Mouse (Mus musculus) ovary, postnatal 14 days (tissue): ENCODE results near the gene Clasp1.
A peak's percentile ranks its signal among the peaks of the same experiment; 100 is the strongest.

Experiments
- DNase-seq: peaks from one replicate; pipeline ENCODE4 v3.0.0; 2022; ENCODE audit warnings: low spot score

Gene Clasp1

DNA sequence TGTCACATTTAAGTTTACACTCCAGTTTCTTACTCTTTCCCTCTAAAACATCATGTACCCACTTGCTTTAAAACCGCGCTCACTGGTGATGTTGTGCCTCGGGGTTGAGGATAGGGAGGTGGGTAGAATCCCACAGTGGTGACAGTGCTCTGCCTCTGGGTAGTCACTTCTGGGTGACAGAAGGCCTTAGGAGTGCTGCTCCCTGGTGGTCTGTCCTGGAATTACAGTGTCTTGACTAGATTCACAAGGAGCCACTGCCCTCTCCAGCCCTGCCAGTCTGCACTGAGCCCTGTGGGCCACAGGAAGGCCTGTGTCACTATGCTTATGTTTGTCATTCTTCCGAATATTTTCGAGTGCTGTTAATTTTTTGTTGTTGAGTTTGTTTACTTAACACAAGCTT is 109.5 kb downstream of the Clasp1 start:
- DNase-seq, result peak; percentile 66

DNA sequence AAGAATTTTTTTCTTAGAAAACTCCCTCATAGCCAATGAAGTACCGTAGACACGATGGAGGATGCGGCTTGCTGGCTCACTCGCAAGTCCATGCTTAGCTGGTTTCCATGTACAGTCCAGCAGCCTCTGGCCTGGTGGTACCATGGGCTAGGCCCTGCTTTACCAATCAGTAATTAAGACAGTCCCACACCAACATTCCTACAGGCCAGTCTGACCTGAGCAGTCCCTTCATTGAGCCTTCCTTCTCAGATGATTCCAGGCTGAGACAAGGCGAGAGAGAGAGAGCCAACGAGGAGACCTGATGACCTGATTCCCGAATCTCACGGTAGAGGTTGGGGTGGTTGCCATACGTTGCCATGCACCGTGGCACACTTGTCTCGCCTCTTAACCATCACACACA is 111.7 kb downstream of the Clasp1 start:
- DNase-seq, result no peak

DNA sequence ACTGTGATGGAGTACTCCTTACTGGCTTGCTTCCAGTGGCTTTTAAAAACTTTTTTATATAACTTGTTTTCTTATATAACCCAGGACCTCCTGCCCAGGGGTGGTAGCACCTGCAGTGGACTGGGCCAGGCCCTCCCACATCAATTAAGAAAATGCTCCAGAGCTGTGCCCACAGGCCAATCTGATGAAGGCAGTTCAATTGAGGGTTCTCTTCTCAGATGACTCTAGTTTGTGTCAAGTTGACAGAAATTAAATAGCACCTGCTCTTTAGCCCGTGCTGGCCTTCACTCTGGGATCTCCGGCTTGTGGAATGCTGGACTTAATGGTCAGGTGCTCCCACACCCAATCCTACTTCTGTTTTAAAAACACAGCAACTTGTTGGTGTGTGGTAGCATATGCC is 112.8 kb downstream of the Clasp1 start:
- no peak for DNase-seq

DNA sequence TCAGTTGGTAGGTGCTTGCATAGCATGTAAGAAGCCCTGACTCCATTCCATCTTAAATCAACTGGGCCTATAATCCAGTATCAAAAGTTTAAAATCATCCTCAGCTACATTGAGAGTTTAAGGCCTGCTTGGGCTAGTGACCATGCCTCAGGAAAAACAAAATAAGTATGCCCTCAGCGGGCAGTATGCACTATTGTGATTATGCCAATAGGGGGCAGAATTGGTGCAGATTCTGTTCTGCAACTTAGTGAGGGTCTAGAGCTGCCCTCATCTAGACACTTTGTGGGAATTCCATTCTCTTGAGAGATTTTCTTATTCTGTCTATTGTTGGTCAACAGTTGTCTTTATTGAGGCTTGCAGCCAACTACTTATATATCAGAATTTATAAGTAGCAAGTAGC is 116.9 kb downstream of the Clasp1 start:
- no peak for DNase-seq

DNA sequence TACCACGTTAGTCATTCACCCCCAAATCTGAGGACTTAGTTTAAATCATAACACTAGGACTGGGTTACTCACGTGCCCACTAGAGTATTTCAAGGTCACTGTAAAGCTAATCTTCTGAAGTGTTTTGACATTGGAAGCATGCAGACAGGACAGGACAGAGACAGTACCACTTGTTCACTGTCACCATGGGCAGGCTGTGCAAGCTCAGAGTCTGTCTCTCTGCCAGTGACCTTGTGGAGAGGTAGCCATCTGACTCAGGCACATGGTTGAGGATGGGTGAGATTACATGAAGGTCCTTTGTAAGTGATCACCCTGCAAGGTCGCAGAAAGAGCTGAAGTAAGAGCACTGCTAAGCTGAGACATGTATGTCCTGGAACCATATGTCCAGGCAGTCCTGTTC is 122.1 kb downstream of the Clasp1 start:
- DNase-seq, result no peak

DNA sequence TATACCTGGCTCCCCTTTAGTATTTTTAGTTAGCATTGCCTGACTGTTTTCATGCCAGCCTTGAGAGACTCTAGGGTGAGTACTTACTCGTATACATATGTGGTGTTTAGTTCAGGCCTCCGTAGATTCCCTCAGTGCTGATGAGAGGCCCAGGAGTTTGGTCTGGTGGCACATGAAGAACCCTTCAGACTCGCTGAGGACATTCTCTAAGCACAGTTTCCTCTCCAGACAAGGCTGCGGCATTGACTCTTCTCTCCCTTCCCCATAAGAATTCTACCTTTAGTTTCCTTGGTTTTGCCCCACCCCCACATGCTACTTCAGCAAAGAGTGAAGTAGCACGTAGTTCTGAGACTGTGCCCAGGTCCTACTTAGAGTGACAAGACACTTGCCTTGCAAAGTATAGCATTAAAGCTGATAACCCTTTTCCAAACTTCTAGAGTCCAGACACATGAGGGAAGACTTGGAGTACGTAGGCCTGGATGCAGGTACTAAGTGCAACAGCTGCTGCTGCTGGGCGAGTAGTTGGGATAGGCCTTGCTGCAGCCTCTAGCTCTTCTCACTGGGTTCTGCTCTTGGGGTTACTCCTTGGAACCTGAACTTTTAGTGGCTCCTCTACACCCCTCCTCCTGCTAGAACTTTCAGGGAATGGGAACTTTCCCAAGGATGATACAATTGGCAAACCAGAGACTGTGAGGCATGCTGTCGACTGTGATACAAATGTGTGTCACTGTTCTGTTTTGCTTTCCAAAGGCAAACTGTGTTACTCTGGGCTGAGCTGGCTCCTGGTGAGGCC is 123.1 kb downstream of the Clasp1 start:
- DNase-seq, result no peak

DNA sequence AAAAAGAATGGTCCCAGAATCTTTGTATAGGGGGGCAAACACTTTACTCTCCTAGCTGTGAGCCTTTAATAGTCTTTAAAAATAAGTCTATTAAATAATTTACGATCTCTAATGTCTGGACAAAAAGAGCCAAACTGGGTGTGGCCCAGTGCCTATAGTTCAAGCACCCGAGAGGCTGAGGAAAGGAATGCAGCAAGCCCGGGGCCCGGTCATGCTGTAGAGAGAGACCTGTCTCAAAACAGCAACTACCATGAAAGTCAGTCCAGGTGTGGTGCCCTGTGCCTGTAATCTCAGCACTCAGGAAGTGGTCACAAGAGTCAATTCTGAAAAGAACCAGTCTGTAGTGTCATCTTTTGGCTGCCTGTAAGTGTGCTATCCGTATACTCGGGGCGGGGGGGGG is 127.4 kb downstream of the Clasp1 start:
- DNase-seq, result no peak

DNA sequence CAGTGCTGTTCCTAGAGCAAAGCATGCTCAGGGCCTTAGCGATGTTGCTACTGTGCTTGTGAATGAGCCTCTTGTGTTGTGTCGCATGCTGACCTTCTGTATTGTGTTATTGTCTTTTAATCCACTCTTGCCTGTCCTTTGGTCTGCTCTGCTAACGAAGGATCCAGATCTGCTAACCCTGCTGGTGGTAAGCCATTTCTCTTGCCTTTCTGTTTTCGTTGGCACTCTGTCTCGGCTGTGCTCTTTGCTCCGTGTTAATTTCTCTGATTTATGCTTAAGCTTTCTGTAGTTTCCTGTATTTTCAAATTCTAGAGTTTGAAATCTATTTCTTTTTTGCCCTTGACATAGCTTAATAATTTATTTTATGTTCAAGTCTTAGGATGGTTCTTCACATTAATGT is 134.3 kb downstream of the Clasp1 start:
- DNase-seq, result no peak

DNA sequence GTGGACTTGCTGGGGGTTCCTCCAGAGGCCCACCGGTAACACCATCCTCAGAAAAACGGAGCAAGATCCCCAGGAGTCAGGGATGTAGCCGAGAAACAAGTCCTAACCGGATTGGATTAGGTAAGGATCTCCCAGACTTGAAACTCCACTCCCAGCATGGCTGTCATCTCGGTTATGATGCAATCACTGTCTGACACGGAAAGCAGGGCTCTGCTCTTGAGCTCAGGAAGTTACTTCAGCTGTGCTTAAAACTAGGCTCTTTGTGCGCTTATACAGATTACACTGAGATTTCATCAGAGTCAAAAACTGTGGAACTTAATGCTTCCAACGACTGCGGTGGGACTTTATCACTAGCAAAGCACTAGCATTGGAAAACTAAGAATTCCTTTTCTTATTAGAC is 136.5 kb downstream of the Clasp1 start:
- DNase-seq, result no peak

DNA sequence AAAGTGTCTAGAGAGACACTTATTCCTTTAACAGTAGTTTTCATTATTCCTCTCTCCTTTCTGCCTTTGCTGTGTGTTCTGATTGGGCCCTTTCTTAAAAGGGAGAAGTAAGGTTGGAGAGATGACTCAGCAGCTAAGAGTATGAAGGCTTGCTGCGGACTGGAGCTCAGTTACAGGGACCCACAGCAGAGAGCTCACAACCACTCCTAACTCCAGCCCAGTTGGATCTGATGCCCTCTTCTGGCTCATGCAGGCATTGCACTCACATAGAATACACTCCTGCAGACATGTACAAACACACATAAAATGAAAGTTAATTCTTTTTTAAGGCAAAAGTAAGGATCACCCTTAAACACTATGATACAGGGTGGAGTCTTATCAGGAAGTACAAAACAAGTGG is 140.4 kb downstream of the Clasp1 start:
- DNase-seq, result no peak

DNA sequence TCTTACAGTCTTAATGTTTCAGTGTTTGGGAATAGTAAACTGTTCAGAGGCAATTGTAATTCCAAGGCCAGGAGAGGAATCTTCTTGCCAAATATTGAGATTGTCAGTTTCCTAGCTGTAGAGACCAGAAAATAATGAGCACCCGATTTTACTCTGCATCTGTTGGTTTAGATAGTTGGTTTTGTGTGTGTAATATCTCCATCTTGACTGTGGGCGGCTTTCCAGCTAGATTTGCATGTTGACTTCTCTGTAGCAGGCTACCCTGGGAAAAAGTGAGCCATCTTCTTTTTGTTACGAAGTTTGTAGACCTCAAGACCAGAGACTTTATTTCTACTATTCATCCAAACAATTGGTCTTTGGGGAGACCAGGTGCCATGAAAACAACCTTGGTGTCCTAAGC is 142.4 kb downstream of the Clasp1 start:
- no peak for DNase-seq

DNA sequence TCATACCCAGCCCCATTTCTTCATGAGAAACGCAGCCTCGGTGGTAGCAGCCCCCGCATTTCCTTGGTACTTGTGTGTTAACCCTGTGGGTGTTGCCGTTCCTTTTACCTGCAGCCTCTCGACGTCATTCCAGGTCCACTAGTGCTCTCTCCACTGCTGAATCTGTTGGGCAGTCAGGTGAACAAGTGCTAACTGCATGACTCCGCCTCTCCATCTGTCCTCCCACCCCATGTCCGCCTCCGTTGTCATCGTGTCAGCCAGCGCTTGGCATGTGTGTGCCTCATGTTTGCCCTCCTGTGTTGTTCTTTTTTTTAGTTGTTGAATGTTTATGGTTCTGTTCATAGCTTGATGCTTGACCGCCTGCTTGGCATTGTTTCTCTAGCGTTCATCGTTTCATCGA is 147.2 kb downstream of the Clasp1 start:
- no peak for DNase-seq

DNA sequence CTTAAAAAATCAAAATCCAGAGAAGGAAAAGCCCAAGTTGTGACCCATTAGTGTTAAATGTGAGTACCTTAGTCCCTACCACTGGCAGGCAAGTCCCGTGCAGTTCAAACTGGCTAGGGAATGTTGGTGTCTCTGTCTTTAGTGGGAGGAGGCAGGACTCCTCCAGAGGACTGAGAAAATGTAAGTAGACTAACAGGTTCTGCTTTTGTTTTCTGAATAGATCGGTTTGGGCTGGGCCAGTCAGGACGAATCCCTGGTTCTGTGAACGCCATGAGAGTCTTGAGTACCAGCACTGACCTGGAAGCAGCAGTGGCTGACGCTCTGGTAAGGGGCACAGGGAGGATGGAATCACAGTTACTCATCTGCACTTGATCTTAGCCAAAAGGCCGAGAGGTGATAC is 150.2 kb downstream of the Clasp1 start:
- no peak for DNase-seq

DNA sequence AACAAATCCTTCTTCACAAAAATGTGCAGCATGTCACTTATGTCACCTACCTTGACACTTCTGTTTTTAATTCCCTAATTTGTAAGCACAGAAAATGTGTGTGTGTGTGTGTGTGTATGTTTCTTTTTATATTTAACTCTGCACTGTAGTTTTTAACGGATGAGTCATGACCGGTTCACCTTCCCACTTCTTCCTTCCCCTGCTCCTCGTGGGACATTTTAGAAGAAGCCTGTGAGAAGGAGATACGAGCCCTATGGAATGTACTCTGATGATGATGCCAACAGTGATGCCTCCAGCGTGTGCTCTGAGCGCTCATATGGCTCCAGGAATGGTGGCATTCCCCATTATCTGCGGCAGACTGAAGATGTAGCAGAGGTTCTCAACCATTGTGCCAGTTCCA is 154.0 kb downstream of the Clasp1 start:
- no peak for DNase-seq

DNA sequence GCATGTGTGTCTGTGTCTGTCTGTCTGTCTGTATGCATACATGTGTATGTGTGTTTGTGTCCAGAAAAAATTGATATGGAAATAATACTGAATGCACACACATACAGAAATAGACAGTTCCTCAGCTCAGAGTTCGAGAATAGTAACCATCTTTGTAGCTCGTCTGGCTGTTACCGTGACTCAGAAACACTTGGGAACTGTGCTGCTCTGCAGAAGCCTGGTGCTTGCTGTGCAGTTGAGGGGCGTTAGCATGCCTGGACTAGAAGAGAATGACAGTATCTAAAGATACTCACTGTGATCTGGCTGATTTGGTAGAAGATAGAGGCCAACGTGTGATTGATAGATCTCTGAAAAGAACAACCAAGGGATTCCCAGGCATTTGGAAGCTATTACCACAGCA is 159.9 kb downstream of the Clasp1 start:
- DNase-seq, result no peak

DNA sequence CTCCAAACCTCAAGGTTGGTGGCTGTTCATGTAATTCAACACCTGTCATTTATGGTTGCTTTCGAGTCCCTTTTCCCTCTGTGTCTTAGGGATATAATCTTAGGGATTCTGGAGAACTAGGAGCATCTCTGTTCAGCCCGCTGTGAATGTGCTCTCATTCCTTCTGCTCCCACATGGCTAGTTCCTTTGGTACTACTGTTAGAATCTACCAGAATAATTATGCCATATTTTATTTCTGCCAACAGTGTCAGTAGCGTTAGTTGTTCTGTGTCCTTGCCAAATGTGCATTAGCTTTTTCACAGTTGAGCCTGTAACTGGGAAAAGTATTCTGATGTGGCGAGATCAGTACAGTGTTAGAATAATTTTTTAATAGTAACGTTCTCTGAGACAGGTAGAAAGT is 162.3 kb downstream of the Clasp1 start:
- no peak for DNase-seq

DNA sequence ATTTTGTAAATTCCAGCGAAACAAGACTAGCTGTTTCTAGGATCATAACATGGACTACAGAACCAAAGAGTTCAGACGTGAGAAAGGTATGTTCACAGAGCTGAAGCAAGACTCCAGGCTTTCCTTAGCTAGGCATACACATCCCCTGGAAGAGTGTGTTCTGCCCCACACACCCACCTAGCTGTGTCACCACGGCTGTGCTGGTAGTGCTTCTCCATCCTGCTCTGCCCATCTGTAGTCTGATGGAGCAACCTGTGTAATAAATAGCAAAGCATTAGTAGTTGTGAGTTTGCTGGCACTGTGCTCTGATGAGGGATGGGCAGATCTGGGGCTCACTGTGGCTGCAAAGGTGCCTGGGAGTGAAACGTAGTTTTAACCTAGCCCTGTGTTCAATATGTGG is 163.2 kb downstream of the Clasp1 start:
- DNase-seq, result no peak

DNA sequence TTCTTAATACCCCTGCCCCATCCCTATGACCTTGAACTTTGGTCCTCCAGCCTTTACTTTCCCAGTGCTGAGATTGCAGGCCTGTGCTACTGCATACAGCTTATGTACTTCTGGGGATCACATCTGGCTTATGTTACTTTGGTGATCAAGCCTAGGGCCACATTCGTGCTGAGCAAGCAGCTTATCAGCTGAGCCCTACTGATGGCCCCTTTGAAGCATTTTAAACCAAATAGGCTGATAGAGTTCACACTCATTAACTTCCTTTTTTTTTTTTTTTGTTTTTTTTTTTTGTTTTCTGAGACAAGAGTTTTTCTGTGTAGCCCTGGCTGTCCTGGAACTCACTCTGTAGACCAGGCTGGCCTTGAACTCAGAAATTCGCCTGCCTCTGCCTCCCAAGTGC is 164.2 kb downstream of the Clasp1 start:
- DNase-seq, result no peak

DNA sequence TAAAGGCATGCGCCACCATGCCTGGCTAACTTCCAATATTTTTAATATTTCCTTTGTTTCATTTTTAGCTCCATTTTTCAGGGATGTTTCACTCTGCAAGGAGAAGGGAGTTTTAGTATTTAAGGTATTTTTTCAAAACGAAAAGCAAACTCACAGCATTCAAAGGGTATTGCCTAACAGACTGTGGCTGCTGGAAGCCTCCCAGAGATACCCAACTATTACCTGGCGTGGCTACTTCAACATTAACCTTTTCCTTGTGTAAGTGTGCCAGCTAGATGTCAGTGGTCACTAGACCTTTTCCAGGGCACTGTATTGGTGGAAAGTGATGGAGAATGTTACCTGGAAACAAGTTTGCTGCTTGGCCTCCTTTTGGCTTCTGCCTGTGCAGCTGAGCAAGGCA is 164.6 kb downstream of the Clasp1 start:
- DNase-seq, result no peak

DNA sequence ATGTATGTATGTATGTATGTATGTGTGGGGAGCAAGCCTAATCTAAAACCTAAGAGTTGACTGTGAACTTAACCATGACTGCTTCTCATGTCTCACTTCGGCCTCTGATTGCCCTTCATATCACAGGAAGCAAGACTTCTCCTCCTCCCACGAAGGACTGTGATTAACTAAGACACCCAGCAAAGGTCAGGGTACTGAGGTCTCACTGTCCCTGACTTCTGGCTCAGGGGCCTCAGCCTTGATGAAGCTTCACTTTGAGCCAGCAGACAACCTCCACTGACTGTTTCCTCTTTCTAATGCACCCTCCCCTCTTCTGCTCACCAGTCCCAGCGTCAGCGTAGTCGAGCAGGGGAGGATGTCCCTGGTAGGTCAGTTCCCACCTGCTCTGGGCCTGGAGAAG is 166.1 kb downstream of the Clasp1 start:
- DNase-seq, result no peak

DNA sequence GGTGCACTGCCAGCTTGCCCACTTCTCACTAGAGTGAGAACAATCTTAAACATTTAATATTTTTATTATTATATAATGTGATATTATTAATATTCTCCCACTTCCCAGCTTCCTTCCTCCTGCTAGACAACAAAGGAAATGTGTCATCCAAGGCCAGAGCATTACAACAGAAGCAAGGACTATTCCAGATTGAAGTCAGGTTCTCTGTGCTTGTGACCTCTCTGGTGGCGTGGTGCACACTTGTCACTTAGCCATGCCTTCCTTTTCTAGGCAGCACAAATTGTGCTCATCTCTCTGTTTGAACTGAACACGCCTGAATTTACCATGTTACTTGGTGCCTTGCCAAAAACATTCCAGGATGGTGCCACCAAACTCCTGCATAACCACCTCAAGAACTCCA is 170.9 kb downstream of the Clasp1 start:
- DNase-seq, result no peak

DNA sequence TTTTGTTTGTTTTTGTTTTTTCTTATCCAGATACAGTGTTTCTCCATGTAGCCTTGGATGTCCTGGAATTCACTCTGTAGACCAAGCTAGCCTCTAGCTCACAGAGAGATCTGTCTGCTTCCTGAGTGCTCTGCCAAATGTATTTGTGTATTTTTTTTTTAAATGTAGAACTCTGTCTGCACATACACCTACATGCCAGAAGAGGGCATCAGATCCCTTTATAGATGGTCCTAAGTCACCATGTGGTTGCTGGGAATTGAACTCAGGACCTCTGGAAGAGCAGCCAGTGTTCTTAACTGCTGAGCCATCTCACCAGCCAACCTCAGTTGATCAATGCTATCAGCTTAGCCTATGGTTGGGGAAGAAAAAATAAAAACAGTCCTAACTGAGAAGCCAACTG is 175.7 kb downstream of the Clasp1 start:
- no peak for DNase-seq

DNA sequence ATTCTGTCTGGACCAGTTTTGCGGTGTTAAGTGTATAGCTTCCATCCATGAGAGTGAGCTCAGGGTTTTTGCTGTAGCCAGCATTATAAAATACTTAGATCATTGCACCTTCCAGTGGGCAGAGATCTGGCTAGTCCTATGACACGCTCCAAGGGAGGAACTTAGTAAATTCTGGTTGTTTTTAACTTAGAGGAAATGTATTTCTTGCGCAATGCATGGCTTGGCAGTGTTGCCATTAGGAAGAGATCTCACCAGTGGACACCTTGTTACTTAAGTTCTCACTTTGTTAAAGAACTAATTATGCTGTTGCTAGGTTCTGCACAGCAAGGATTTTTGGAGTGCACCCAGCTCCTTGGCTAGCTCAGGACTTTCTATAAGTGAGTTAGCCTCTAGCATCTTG is 178.8 kb downstream of the Clasp1 start:
- DNase-seq, result no peak

DNA sequence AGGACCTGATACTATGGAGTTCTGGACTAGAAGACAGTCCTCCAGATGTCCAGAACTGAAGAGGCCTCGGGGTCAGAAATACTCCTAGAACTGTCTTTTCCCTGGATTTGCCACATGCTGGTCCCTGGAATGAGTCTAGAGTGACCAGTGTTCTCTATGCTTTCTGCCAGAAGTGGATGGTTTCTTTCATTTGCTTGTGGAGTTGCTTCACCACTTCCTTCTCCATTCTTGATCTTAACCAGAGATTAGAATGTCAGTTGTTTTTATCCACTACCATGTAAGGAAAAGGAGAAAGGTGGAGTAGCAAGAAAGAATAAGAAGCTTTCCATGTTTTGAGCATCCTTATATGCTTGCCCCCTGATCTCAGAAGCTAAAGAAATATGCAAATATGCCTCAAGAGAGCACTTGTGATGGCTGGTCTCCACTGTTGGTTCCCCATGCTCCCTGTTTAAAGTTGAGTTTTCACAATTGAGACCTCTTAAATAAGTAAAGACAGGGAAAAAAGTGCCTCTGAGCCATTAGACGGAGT is 191.4 kb downstream of the Clasp1 start:
- DNase-seq, result no peak
